Mouse (Mus musculus): Measurements from ENCODE around the gene Bak1. TPM values are rescaled to one million over a fixed set of nuclear protein-coding genes. Genes with fewer than 3 reads are reported as not detected.

Gene Bak1
- polyA plus RNA-seq, 1 experiment, result 56.8 TPM

DNA sequence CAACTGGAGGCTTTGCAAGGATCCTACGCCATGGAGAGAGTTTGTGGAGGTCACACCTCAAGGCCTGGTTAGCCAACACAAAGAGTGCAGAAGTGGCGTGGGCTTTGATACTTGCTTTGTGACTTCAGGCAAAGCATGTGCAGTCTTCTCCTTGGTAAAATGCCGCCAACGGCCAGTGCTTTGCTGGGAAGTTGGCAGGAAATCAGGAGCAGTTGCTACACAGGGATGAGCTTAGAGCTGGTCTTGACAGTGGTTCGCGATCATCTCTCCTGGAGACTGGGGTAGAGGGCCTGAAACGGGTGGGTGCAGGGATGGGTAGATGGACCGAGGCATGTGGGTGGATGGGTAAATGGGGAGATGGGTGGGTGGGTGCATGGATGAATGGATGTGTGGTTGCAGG, 43.6 kb upstream of the Bak1 start:
- 90% methylated on average over 8 of the region's 8 CpGs for WGBS
- no peak overlapping the region for H3K27ac ChIP-seq (ENCODE audit: control insufficient read depth, insufficient read depth, low read depth, low read length, poor library complexity)
- H3K4me1 ChIP-seq (ENCODE audit: control insufficient read depth, insufficient read depth, low read length), result no peaks in the 10 kb centered on the region; the same call in 1 of the 2 replicates
- no peak overlapping the region for H3K4me3 ChIP-seq (replicated peaks; ENCODE audit: control insufficient read depth, low read depth, low read length)
- no peak for TF ChIP-seq POLR2A (IDR thresholded peaks at IDR 0.05; ENCODE audit: borderline replicate concordance, control insufficient read depth, low read depth, low read length)
- no peak for TF ChIP-seq CTCF (IDR thresholded peaks at IDR 0.05; ENCODE audit: control insufficient read depth, insufficient read depth, low read length)

- H3K4me3 ChIP-seq (replicated peaks; ENCODE audit: control insufficient read depth, low read depth, low read length), result no peak overlapping the region
- WGBS, result 62% methylated on average over 6 of the region's 6 CpGs
- H3K27ac ChIP-seq (ENCODE audit: control insufficient read depth, insufficient read depth, low read depth, low read length, poor library complexity), result no peak overlapping the region
- no peaks in the 10 kb centered on the region; the same call in 1 of the 2 replicates for H3K4me1 ChIP-seq (ENCODE audit: control insufficient read depth, insufficient read depth, low read length)
- TF ChIP-seq POLR2A (IDR thresholded peaks at IDR 0.05; ENCODE audit: borderline replicate concordance, control insufficient read depth, low read depth, low read length) (no peak), CTCF (IDR thresholded peaks at IDR 0.05; ENCODE audit: control insufficient read depth, insufficient read depth, low read length) (peak; percentile 64)
These were observed 42.8 kb upstream of the Bak1 start for GRCm38 (mm10) chr17:27071630-27072029.

DNA sequence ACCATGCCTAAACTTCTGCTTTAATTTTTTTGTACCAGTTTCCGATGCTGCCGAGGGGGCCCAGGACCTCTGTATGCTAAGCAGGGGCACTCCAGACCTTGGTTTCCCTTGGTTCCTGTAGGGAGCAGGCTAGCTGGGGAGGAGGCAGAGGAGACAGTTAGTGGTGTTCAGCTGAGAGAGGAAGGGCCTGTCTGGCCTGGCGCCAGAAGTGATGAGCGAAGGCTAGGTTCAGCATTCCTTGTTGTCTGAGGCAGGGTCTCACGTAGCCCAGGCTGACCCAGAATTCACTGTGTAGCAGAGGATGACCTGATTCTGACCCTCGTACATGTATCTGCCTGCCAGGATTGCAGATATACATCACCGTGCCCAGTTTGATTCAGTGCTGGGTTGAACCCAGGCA, 42.1 kb upstream of the Bak1 start:
- TF ChIP-seq POLR2A (IDR thresholded peaks at IDR 0.05; ENCODE audit: borderline replicate concordance, control insufficient read depth, low read depth, low read length), result no peak
- TF ChIP-seq CTCF (IDR thresholded peaks at IDR 0.05; ENCODE audit: control insufficient read depth, insufficient read depth, low read length), result no peak
- WGBS, result 83% methylated on average over 7 of the region's 7 CpGs

GRCm38 (mm10) chr17:27069071-27069470, 40.3 kb upstream of the Bak1 start:
- WGBS, result 70% methylated on average over 5 of the region's 5 CpGs
- H3K27ac ChIP-seq (ENCODE audit: control insufficient read depth, insufficient read depth, low read depth, low read length, poor library complexity), result no peak overlapping the region
- TF ChIP-seq POLR2A (IDR thresholded peaks at IDR 0.05; ENCODE audit: borderline replicate concordance, control insufficient read depth, low read depth, low read length) (no peak), CTCF (IDR thresholded peaks at IDR 0.05; ENCODE audit: control insufficient read depth, insufficient read depth, low read length) (no peak)
- peaks cover under 1% of the 10 kb centered on the region; the same call in 1 of the 2 replicates for H3K4me1 ChIP-seq (ENCODE audit: control insufficient read depth, insufficient read depth, low read length)
- no peak overlapping the region for H3K4me3 ChIP-seq (replicated peaks; ENCODE audit: control insufficient read depth, low read depth, low read length)

More for the DNA sequence above, 42.1 kb upstream of the Bak1 start:
- H3K4me3 ChIP-seq (replicated peaks; ENCODE audit: control insufficient read depth, low read depth, low read length), result no peak overlapping the region
- no peaks in the 10 kb centered on the region; the same call in 1 of the 2 replicates for H3K4me1 ChIP-seq (ENCODE audit: control insufficient read depth, insufficient read depth, low read length)
- H3K27ac ChIP-seq (ENCODE audit: control insufficient read depth, insufficient read depth, low read depth, low read length, poor library complexity), result no peak overlapping the region

DNA sequence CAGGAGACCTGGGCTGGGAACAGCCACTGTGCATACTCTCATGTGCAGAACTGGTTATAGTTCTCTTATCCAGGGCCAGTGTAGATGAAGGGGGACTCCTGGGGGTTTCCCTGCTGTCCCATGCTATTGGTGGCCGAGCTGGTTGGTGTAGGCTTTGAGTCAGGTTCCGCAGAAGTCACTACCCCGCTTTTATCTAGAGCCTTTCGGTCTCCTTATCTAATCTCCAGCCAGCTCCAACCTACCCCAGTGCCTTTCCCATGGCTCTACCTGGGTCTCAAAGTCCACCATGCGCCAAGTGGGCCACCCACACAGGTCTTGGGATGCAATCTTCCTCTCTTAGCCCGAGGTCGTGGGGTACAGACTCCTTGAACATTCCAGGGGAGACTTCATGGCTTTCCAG, 37.3 kb upstream of the Bak1 start:
- H3K27ac ChIP-seq (ENCODE audit: control insufficient read depth, insufficient read depth, low read depth, low read length, poor library complexity), result no peak overlapping the region
- WGBS, result 63% methylated on average over 7 of the region's 7 CpGs

DNA sequence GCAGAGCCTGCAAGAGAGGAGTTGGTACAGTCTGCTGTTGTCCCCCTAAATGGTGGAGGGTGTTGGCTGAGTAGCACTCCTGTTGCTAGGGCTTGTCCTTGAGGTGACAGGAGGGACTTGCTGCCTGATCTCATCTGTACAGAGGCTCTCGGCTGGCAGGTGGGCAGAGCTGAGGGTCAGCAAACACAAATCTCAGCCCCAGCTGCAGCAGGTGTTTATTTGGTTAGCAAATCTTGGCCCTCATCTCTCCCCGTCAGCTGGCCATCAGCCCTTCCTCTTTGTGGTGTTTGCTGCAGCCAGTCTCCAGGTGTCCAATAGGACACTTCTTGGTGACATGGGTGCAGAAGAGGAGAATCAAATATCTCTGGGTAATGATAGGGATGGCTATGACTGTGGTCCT, 35.4 kb upstream of the Bak1 start:
- Histone ChIP-seq H3K27ac (ENCODE audit: control insufficient read depth, insufficient read depth, low read depth, low read length, poor library complexity) (no peak overlapping the region), H3K4me1 (ENCODE audit: control insufficient read depth, insufficient read depth, low read length) (peaks cover 7% of the 10 kb centered on the region; the same call in 1 of the 2 replicates), H3K4me3 (replicated peaks; ENCODE audit: control insufficient read depth, low read depth, low read length) (no peak overlapping the region)
- 40% methylated on average over 2 of the region's 2 CpGs for WGBS
- no peak for TF ChIP-seq POLR2A (IDR thresholded peaks at IDR 0.05; ENCODE audit: borderline replicate concordance, control insufficient read depth, low read depth, low read length)
- no peak for TF ChIP-seq CTCF (IDR thresholded peaks at IDR 0.05; ENCODE audit: control insufficient read depth, insufficient read depth, low read length)

More for the DNA sequence above, 37.3 kb upstream of the Bak1 start:
- Histone ChIP-seq H3K4me1 (ENCODE audit: control insufficient read depth, insufficient read depth, low read length) (peaks cover 7% of the 10 kb centered on the region; the same call in 1 of the 2 replicates), H3K4me3 (replicated peaks; ENCODE audit: control insufficient read depth, low read depth, low read length) (no peak overlapping the region)
- TF ChIP-seq POLR2A (IDR thresholded peaks at IDR 0.05; ENCODE audit: borderline replicate concordance, control insufficient read depth, low read depth, low read length), result no peak

- Histone ChIP-seq H3K4me1 (ENCODE audit: control insufficient read depth, insufficient read depth, low read length) (peaks cover 7% of the 10 kb centered on the region; the same call in 1 of the 2 replicates), H3K27ac (ENCODE audit: control insufficient read depth, insufficient read depth, low read depth, low read length, poor library complexity) (no peak overlapping the region), H3K4me3 (replicated peaks; ENCODE audit: control insufficient read depth, low read depth, low read length) (no peak overlapping the region)
- TF ChIP-seq CTCF (IDR thresholded peaks at IDR 0.05; ENCODE audit: control insufficient read depth, insufficient read depth, low read length), result no peak
- no peak for TF ChIP-seq POLR2A (IDR thresholded peaks at IDR 0.05; ENCODE audit: borderline replicate concordance, control insufficient read depth, low read depth, low read length)
- WGBS, result 60% methylated on average over 6 of the region's 6 CpGs
These were observed 34.9 kb upstream of the Bak1 start for GRCm38 (mm10) chr17:27063717-27064116.

GRCm38 (mm10) chr17:27062684-27063083, 33.9 kb upstream of the Bak1 start:
- WGBS, result 87% methylated on average over 7 of the region's 7 CpGs
- H3K27ac ChIP-seq (ENCODE audit: control insufficient read depth, insufficient read depth, low read depth, low read length, poor library complexity), result no peak overlapping the region
- H3K4me3 ChIP-seq (replicated peaks; ENCODE audit: control insufficient read depth, low read depth, low read length), result no peak overlapping the region
- H3K4me1 ChIP-seq (ENCODE audit: control insufficient read depth, insufficient read depth, low read length), result peaks cover 7% of the 10 kb centered on the region; the same call in 1 of the 2 replicates
- TF ChIP-seq CTCF (IDR thresholded peaks at IDR 0.05; ENCODE audit: control insufficient read depth, insufficient read depth, low read length) (no peak), POLR2A (IDR thresholded peaks at IDR 0.05; ENCODE audit: borderline replicate concordance, control insufficient read depth, low read depth, low read length) (no peak)

DNA sequence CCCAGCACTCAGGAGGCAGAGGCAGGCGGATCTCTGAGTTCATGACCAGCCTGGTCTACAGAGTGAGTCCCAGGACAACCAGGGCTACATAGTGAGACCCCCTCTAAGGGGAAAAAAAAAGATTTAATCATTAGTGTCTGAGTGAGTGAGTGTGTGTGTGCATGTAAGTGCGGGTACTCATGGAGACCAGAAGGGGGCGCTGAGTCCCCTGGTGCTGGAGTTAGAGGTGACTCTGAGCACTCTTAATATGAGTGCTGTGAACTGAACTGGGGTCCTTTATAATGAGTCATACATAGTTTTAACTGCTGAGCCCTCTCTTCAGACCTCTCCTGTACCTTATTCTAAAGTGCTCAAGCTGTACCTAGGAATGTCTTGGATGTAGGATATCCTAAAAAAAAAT, 32.9 kb upstream of the Bak1 start:
- TF ChIP-seq CTCF (IDR thresholded peaks at IDR 0.05; ENCODE audit: control insufficient read depth, insufficient read depth, low read length) (no peak), POLR2A (IDR thresholded peaks at IDR 0.05; ENCODE audit: borderline replicate concordance, control insufficient read depth, low read depth, low read length) (no peak)
- peaks cover 7% of the 10 kb centered on the region; the same call in 1 of the 2 replicates for H3K4me1 ChIP-seq (ENCODE audit: control insufficient read depth, insufficient read depth, low read length)
- H3K27ac ChIP-seq (ENCODE audit: control insufficient read depth, insufficient read depth, low read depth, low read length, poor library complexity), result no peak overlapping the region
- H3K4me3 ChIP-seq (replicated peaks; ENCODE audit: control insufficient read depth, low read depth, low read length), result no peak overlapping the region
- 91% methylated on average over 3 of the region's 3 CpGs for WGBS
